Mouse (Mus musculus): ENCODE results near the gene Ces2g.

- TF ChIP-seq CTCF (IDR thresholded peaks at IDR 0.05; ENCODE audit: extremely low read depth, insufficient read depth, insufficient read length, insufficient replicate concordance) (no peak), POLR2A (IDR thresholded peaks at IDR 0.05; ENCODE audit: low read depth, low read length) (no peak)
These were observed 35.4 kb upstream of the Ces2g start, which contains the start of gene Ces2e for GRCm38 (mm10) chr8:104925972-104926596.

All from spleen, adult 2 months (tissue).